Mouse (Mus musculus) NIH3T3 (cell line): ENCODE data around the gene Scrt2.

Source experiments
- DNase-seq: peaks from one replicate; pipeline ENCODE4 v3.0.0-alpha.2; 2012; ENCODE audit warnings: low read depth

The Scrt2 gene

GRCm38 (mm10) chr2:152142571-152142970 lies 61.2 kb downstream of the Scrt2 start:
- no peak for DNase-seq

DNA sequence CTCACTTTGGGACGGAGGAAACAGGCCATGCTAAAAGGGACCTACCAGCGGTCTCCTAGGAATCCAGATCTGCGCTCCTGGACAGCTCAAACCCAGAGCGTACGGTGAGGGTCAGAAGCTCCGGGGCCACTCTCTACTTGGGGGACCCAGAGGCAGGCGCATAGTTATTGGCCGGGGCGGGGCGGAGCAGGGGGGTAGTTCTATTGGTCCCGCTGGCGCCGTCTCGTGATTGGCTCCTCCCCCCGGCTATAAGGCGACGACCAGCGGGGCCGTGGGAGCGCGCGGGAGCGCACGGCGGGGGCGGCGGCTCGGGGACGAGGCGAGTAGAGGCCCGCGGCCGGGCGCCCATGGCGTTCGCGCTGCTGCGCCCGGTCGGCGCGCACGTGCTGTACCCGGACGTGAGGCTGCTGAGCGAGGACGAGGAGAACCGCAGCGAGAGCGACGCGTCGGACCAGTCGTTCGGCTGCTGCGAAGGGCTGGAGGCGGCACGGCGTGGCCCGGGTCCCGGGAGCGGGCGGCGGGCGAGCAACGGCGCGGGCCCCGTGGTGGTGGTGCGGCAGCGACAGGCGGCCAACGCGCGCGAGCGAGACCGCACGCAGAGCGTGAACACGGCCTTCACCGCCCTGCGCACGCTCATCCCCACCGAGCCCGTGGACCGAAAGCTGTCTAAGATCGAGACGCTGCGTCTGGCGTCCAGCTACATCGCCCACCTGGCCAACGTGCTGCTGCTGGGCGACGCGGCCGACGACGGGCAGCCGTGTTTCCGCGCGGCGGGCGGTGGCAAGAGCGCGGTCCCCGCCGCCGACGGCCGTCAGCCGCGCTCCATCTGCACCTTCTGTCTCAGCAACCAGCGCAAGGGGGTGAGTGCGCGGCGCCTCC lies 62.2 kb downstream of the Scrt2 start, which contains the start of gene Tcf15:
Gene Tcf15 (plus strand): TSS at position 283 of the 879 bp plus-strand sequence.
- DNase-seq: no peak

DNA sequence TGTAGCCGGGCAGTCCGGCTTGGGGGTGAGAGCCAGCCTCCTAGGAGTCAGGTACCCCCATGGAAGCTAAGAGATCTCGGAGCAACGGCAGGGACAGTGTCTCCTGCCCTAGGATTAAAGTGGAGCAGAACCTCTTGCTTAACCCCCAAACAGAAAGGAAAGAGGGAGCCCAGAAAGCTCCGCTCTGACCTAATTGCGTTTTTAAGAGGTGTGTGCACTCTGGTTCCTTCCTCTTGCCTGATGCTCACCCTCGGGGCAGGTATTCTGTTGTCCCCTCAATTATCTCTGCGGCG lies 62.8 kb downstream of the Scrt2 start:
- DNase-seq: no peak

- no peak for DNase-seq
Observed at GRCm38 (mm10) chr2:152144501-152144900, 63.2 kb downstream of the Scrt2 start.
